Mouse (Mus musculus): ENCODE results near the gene 4930519P11Rik.

DNA sequence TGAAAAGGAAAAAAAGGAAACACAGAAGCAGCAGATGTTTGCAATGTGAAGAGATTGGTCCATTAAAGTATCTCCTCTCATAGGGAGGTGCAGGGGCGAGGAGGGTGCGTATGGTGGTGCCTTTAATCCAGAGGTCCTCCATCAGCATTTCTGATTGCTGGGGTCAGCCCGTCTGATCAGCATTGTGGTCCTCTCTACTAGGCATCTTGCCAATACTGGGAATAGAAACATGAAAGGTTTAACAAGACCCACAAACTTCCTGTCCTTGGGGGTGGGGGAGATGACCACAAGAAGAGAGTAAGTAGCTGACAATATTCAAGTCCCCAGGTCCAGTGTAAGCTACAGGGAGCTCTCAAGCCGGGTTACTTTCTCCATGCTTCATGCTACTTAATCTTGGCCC is 42.6 kb downstream of the 4930519P11Rik start:
- TF ChIP-seq CTCF (IDR thresholded peaks at IDR 0.05; ENCODE audit: low read depth): no peak
- TF ChIP-seq EP300 (IDR thresholded peaks at IDR 0.05; ENCODE audit: low read depth): no peak
